Mouse (Mus musculus) cortical plate, adult 2 months (tissue): ENCODE measurements around the gene Slc25a17. TPM values are rescaled to one million over a fixed set of nuclear protein-coding genes. Genes with fewer than 3 reads are reported as not detected.
A peak's percentile ranks its signal among the peaks of the same experiment; 100 is the strongest.

Experiments used
- H3K27ac ChIP-seq: fragments of 200-500 bp; 2 replicates; pipeline ENCODE4 v1.5.1; 2012; ENCODE audit warnings: low read length, control low read depth, inconsistent platforms; ENCODE audit not compliant: insufficient read depth
- H3K4me1 ChIP-seq: fragments of 200-500 bp; 2 replicates; pipeline ENCODE4 v1.6.1; 2011; ENCODE audit warnings: low read length; ENCODE audit not compliant: control insufficient read depth, insufficient read depth
- H3K4me3 ChIP-seq: fragments of 200-500 bp; 2 replicates; pipeline ENCODE4 v1.5.1; 2011; ENCODE audit warnings: mild to moderate bottlenecking, low read length, control low read depth; ENCODE audit not compliant: insufficient read depth
- CTCF ChIP-seq: fragments of 200-500 bp; IDR thresholded peaks from 2 replicates; pipeline ENCODE4 v1.5.1; 2011; ENCODE audit warnings: mild to moderate bottlenecking, control low read depth, low read length; ENCODE audit not compliant: insufficient read depth; ENCODE audit errors: extremely low read depth
- POLR2A ChIP-seq: fragments of 200-500 bp; IDR thresholded peaks from 2 replicates; pipeline ENCODE4 v1.6.1; 2011; ENCODE audit warnings: mild to moderate bottlenecking, low read length, control low read depth; ENCODE audit not compliant: insufficient read depth; ENCODE audit errors: extremely low read depth
- polyA plus RNA-seq: library from polyadenylated mRNA; depleted of rRNA; stranded (reverse); fragments of >200 nt; gene quantifications from 2 replicates; pipeline ENCODE4 v1.2.3, GENCODE M21; 2012

The Slc25a17 gene
- polyA plus RNA-seq, 1 experiment = 47.7 TPM

- Histone ChIP-seq H3K4me1 (peaks cover 4% of the 10 kb centered on the region; the same call in 1 of the 2 replicates), H3K27ac (no peak overlapping the region), H3K4me3 (no peak overlapping the region)
- TF ChIP-seq CTCF (no peak), POLR2A (no peak)
These were observed 1.7 kb downstream of the Slc25a17 start for GRCm38 (mm10) chr15:81358943-81359342.

GRCm38 (mm10) chr15:81356946-81357345 lies 3.7 kb downstream of the Slc25a17 start:
- peaks cover 4% of the 10 kb centered on the region; the same call in 1 of the 2 replicates for H3K4me1 ChIP-seq
- H3K27ac ChIP-seq = no peak overlapping the region
- H3K4me3 ChIP-seq = no peak overlapping the region

GRCm38 (mm10) chr15:81355146-81355761 lies 5.4 kb downstream of the Slc25a17 start:
- 0 out of 2 replicates have a peak, but pooled peaks have one; percentile 17 for TF ChIP-seq CTCF
- no peak for TF ChIP-seq POLR2A
- H3K27ac ChIP-seq = no peak overlapping the region
- H3K4me1 ChIP-seq = peaks cover 4% of the 10 kb centered on the region; the same call in 1 of the 2 replicates
- no peak overlapping the region for H3K4me3 ChIP-seq

More at GRCm38 (mm10) chr15:81356946-81357345, 3.7 kb downstream of the Slc25a17 start:
- no peak for TF ChIP-seq POLR2A
- no peak for TF ChIP-seq CTCF

GRCm38 (mm10) chr15:81352638-81353037 lies 8.0 kb downstream of the Slc25a17 start:
- Histone ChIP-seq H3K4me3 (no peak overlapping the region), H3K4me1 (peaks cover 2% of the 10 kb centered on the region), H3K27ac (no peak overlapping the region)
- TF ChIP-seq POLR2A (no peak), CTCF (0 out of 2 replicates have a peak, but pooled peaks have one; percentile 18)

- TF ChIP-seq CTCF (no peak), POLR2A (no peak)
- Histone ChIP-seq H3K4me3 (no peak overlapping the region), H3K4me1 (peaks cover 7% of the 10 kb centered on the region), H3K27ac (no peak overlapping the region)
These were observed 10.2 kb downstream of the Slc25a17 start for GRCm38 (mm10) chr15:81350401-81350800.

GRCm38 (mm10) chr15:81348366-81348765 lies 12.2 kb downstream of the Slc25a17 start:
- TF ChIP-seq CTCF (no peak), POLR2A (no peak)
- H3K4me1 ChIP-seq = peaks cover 7% of the 10 kb centered on the region
- no peak overlapping the region for H3K4me3 ChIP-seq
- no peak overlapping the region for H3K27ac ChIP-seq

- Histone ChIP-seq H3K4me3 (no peak overlapping the region), H3K27ac (peak overlapping the region; percentile 82; the same call in 1 of the 2 replicates), H3K4me1 (peaks cover 7% of the 10 kb centered on the region)
- TF ChIP-seq POLR2A = no peak
- no peak for TF ChIP-seq CTCF
These were observed 13.1 kb downstream of the Slc25a17 start for GRCm38 (mm10) chr15:81347466-81347865.

- Histone ChIP-seq H3K27ac (no peak overlapping the region), H3K4me1 (peaks cover 3% of the 10 kb centered on the region; the same call in 1 of the 2 replicates), H3K4me3 (no peak overlapping the region)
- TF ChIP-seq POLR2A (no peak), CTCF (no peak)
These were observed 19.2 kb downstream of the Slc25a17 start for GRCm38 (mm10) chr15:81341426-81341825.

GRCm38 (mm10) chr15:81339158-81339557 lies 21.5 kb downstream of the Slc25a17 start:
- Histone ChIP-seq H3K4me1 (peaks cover 4% of the 10 kb centered on the region; the same call in 1 of the 2 replicates), H3K4me3 (no peak overlapping the region), H3K27ac (no peak overlapping the region)
- TF ChIP-seq CTCF (no peak), POLR2A (no peak)

- no peak overlapping the region; the same call in 1 of the 2 replicates for H3K27ac ChIP-seq
- TF ChIP-seq POLR2A (no peak), CTCF (no peak)
- H3K4me3 ChIP-seq = no peak overlapping the region
- H3K4me1 ChIP-seq = peaks cover 4% of the 10 kb centered on the region; the same call in 1 of the 2 replicates
These were observed 24.1 kb downstream of the Slc25a17 start for GRCm38 (mm10) chr15:81336466-81336865.
